Mouse (Mus musculus): ENCODE measurements around the gene Fbrsl1. TPM values are rescaled to one million over a fixed set of nuclear protein-coding genes. Genes with fewer than 3 reads are reported as not detected.
"Not testable (repeated sequence)": the region's sequence is repeated elsewhere in the genome, so short reads cannot be mapped to it uniquely, and the experiment has no call there.

The Fbrsl1 gene
- total RNA-seq, 4 experiments from 2014 or later = 27.3 to 40.0 (median 33.9) TPM

DNA sequence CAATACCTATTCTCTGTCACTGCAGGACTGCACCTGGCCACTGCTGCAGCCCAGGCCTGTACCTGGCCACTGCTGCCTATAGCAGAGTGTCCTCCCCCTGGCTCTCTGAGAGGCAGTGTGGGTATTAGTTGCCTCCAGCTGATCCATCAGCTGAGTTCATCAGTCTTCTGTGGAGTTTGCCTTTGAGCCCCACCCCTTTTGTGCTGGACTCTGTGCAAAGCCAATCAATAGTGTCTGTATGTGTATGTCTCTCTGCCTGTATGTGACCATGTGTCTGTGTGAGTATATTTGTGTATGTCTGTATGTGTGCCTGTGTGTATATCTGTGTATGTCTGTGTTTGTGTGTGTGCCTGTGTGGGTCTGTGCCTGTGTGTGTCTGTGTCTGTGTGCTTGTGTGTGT is 7.0 kb upstream of the Fbrsl1 start:
- DNase-seq (ENCODE audit: low spot score in 2 of 2) = no peak

DNA sequence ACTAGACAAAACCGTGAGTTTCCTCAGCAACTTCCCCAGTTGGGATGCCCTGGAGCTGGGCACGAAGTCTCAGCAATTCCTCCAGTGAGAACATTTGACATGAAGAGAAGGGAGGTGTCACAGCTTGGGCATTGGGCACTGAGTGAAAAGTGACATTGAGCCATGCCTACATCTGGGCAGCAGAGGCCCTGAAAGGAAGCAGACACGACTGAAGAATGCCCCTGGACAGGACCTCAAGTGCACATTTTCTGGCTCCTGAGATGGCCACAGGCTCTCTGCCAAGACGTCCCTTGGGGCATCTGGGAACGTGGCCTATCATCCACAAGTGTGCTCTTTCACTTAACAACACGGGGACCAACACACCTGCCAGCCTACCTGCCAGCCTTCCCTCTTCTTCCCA is 991 bp upstream of the Fbrsl1 start:
- no peak for DNase-seq (ENCODE audit: low spot score in 2 of 2)

DNA sequence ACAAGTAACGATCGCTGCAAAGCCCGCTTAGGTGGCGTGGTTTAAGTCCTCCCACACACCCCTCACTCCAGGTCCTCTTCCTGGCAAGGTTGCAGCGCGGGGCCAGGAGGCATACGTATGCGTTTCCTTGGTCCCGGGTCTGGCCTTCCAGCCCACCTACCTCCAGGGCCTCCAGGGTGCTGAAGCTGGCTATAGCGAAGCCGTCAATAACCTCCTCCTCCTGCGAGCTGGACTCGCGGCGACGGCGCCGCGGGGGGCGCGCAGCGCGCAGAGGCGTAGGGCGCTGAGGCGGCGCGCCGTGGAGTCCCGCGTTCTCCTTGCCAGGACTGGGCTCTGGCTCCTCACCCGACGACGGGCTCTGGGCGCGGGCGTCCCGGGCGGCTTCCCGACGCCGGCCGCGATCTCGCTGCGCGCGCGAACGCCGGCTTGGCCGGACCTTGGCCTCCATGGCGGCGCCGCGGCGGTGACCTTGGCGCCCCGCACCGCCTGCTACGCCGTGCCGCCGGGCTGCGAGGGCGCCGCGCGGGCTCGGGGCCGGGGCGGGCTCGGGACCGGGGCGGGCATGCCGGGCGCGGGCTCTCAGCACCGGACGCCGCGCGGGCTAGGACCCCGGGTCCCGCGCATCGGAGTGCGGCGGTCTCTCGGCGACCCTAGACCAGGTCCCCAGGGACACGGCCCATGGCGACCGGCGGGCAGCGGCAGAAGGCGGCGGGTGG is 425 bp downstream of the Fbrsl1 start:
- DNase-seq (ENCODE audit: low spot score in 2 of 2) = no peak

DNA sequence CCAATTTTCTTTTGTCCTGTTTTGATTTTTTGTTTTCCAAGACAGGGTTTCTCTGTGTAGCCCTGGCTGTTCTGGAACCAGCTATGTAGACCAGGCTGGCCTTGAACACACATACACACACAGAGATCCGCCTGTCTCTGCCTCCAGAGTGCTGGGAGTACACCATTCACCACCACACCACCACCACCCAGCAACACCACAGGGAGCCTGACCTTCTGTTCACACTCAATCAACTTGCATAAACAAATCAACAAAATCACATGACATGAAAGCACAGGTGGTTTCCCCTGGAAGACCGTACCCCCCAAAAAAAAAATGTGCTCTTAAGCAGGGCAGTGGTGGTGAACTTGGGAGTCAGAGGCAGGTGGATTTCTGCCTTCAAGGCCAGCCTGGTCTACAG is 3.8 kb downstream of the Fbrsl1 start:
- no peak for DNase-seq (ENCODE audit: low spot score in 2 of 2)

DNA sequence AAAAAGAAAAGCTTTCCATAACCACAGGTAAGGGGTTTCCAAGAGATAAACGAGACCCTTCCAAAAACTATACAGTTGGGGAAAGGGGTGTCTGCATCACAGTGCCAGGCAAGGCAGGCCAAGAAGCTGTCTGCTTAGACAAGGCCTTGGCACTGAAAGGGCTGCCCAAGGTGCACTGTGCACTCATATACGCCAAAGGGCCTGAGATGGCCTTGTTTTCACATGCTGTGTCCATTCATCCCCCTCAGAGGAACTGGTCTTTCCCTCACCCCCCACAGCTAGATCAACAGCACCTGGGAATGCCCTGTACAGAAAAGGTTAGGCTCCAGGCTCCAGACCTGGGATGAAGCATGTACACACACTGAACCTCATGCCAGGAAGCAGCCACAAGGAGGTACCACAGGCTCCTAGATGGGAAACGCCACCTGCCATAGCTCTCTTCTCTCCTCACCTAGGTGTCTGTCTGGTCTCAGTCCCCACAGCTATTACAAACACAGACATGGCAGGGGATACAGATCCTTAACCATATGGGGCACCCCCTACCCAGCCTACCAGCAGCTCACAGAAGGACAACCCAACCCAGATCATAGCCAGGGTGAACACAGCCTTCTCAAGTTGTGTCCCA is 5.2 kb downstream of the Fbrsl1 start:
- no peak for DNase-seq (ENCODE audit: low spot score in 2 of 2)

DNA sequence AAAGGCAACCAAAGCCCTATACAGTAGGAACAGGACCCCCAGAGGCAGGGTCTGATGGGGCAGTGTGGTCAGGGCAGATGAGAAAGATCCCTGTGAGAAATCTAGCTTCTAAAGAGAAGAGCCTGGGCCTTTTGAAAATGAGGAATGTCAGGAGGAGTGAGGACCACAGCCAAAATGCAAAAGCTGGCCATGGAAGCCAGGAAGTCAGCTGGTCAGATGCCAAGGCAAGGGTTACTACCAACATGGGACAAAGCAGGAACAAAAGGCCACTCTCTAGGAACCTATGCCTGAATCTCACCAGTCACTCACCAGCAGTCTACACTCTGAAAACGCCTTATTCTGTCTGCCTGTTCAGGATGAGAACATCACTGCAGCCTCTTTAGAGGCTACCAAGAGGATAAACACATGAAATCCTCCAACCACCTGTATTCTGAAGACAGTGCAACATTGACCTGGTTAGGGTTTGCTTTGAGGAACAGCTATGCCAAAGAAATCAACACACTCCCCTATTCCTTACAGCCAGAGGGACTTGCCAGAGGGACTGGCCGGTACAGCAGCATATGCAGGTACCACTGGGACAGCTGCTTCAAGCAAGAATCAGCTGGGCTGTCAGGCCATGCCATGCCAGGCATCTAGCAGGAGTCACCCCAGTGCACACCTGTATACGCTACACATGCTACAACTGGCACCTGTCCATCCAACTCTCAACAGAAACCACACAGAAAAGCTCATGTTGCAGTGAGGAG is 8.6 kb downstream of the Fbrsl1 start:
- DNase-seq (ENCODE audit: low spot score in 2 of 2) = no peak

DNA sequence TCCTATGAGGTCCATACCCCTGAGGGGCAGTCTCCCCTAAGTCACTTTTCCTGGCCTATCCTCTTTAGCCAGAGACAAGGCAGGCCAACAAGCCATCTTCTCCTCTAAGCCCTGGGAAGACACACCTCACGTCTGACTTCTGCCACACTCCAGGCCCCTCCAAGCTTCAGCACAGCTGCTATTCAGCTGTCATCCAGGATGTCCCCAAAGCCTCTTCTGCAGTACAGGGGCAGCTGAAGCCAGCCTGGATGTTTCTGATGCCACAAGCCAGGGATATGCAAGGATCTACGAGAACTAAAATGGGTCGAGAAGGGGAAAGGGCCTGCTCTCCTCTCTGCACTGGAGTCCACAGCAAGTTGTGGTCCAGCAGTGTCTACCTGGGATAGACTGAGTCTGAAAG is 9.7 kb downstream of the Fbrsl1 start:
- no peak for DNase-seq (ENCODE audit: low spot score in 2 of 2)

DNA sequence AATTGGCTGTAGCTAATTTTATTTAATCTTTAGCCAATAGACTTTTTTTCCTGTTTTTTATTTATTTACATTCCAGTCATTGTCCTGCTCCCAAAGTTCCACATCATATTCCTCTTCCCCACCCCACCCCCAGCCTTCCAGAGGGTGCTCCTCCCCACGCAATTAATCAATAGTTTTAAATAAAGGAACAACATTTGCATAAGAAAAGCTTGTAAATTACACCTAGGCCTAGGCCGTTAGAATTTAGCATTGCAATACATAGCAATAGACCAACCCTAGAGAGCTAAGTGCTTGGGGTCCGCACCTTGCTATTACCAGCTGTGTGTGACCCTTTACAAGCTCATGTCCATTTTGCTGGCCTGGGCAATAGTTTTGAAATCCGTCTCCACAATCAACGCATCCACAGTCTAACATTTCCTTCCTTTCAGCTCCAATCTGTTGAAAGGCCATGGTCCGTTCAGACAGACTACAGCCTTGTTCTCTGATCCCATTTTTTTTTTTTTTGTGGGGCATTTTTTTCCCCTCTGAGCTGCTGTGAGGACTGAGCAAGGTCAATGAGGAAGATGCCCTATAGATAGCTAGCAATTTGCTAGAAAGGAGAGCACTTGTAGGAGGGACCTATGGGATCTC is 10.6 kb downstream of the Fbrsl1 start:
- DNase-seq (ENCODE audit: low spot score in 2 of 2) = no peak

DNA sequence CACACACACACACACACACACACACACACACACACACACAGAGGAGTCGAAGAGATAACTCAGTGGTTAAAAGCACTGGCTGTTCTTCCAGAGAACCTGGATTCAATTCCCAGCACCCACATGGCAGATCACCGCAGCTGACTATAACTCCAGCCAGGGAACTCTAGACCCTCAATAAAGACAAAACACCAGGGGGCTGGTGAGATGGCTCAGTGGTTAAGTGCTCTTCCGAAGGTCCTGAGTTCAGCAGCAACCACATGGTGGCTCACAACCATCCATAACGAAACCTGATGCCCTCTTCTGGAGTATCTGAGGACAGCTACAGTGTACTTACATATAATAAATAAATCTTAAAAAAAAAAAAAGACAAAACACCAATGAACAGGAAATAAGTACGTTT is 12.1 kb downstream of the Fbrsl1 start:
- DNase-seq (ENCODE audit: low spot score in 2 of 2) = not testable (repeated sequence)

DNA sequence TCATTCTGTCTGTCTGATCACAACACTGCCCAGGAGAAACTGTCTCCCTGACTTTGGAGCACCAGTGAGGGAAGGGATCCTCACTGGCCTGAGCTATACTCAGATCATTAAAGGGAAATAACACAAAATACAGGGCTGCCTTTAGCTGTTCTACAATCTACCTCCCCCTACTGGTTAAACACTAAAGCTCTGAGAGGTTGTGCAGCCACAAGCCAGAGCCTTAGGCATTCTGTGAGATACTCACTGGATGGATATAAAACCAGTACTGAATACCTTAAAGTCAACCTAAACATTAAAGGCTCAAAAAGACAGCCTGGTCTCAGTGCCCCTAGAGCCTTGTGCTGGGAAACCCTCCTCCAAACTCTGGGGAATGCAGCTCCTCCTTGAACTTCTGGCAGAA is 13.5 kb downstream of the Fbrsl1 start:
- DNase-seq (ENCODE audit: low spot score in 2 of 2) = no peak

DNA sequence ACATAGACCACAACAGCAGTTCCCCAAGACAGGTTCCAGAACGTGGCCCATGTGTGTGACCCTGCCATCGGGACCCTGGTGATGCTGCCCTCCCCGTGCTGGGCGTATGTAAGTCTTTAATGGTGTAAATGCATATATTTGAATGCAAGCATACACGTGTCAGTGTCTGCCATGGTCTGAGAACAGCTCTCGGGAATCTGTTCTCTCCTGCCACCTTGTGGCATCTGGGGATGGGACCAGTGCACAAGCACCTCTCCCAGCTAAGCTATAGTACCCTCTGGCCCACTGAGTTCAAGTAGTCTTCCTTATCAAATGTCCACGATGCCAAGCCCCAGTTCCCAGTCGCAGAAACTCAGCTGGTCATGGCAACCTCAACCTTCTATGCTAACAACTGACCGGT is 19.3 kb downstream of the Fbrsl1 start:
- DNase-seq (ENCODE audit: low spot score in 2 of 2) = no peak

DNA sequence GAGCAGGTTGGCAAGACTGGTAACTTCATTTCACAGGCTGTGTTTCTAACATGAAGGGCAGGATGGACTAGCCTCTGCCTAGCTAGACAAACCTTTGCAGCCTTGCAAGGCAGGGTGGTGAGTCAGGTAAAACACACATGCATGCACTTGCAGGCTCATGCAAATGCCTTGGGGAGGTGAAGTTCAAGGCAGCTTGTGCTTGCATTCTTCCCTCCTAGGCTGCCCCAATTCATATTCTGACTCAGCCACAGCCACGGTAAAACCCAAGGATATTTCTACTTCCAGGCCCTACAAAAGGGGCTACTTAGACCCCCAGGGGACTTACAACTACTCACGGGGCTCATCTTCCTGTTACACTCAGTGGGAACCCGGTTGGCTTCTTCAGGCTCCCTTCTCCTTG is 20.0 kb downstream of the Fbrsl1 start:
- no peak for DNase-seq (ENCODE audit: low spot score in 2 of 2)

DNA sequence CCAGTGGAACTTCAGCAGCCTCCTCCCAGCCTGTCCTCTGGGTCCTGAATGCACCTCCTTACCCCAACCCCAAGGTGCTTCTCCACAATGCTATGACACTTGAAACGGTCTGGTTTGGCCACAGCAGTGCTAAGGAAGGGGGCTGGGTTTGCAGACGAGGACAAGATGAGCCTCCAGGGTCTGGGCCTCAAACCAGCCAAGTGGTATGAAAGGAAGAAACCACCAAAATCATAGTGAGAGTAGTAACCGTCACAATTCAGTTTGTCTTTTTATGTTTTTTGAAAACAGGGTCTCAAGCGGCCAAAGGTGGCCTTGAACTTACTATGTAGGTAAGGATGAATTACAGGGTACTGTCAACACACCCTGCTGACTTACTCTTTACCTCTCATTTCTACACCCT is 23.1 kb downstream of the Fbrsl1 start:
- DNase-seq (ENCODE audit: low spot score in 2 of 2) = no peak

DNA sequence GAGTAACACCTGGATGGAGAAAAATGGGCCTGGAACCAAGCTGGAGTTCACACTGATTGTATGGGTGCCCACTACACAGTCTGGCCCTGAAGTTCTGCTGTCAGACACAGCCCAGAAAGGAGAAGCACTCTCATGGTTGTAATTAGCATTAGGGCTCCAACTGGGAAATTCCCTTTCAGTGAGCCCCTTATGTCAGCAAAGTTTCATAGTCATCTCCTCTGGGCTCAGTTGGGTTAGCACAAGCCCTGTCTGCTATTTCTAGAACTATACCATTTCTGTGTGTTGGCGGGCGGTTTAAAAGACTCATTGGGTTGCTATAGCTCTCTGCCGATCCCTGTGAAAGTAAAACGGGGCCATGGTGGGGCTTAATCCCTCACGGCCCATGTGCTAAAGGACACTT is 24.1 kb downstream of the Fbrsl1 start:
- DNase-seq (ENCODE audit: low spot score in 2 of 2) = no peak

DNA sequence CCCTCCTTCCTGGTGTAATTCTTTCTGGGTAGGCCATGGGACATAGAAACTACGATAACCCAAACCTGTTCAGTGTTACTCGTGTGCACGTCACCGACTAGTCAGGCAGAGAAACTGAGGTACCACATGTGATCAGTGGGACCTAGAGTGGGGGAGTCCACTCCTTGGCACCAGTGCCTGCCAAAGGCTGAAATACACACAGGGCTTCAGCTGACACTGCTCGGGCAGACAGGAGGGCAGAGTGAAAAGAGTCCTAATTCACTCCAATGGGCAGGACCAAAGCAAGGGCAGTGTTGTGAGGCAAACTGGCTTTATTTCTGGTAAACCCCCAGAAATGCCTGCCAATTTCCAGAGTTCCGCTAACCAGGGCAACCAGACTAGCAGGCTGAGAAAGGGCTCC is 26.9 kb downstream of the Fbrsl1 start:
- DNase-seq (ENCODE audit: low spot score in 2 of 2) = no peak

DNA sequence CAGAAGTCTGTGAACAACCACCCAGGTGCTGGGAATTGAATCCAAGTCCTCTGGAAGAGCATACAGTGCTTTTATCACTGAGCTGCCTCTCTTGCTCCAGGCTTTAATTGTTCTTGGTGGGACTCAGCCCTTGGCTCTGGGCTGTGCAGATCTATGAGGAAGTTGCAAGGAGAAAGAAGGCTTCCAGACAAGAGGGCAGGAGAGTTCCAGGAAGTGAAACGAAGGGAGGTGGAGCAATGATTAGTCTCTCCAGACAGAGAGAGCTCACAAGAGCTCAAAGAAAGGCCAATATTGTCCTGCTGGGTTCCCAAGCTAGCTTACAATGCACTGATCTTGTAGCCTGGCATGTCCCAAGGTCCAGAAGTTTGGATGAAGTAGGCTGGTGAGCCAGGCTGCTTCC is 27.4 kb downstream of the Fbrsl1 start:
- no peak for DNase-seq (ENCODE audit: low spot score in 2 of 2)

DNA sequence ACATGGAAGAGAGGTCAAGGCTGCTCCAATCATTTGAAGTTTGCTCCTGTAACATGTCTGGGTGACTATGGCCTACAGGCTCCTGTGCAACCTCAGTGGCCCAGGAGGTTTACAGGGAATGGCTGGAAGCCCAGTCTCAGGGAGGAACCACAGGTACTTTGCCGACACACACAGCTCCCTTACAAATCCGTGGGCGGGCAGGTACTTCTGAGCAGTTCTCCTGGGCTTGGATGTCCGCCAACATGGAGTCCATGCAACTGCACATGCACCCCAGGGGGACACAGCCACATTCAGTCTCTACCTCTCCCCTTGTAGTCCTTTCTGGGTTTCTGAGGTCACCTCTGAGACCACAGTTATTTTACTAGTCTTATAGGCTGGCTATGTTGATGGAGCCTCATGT is 28.1 kb downstream of the Fbrsl1 start:
- no peak for DNase-seq (ENCODE audit: low spot score in 2 of 2)

DNA sequence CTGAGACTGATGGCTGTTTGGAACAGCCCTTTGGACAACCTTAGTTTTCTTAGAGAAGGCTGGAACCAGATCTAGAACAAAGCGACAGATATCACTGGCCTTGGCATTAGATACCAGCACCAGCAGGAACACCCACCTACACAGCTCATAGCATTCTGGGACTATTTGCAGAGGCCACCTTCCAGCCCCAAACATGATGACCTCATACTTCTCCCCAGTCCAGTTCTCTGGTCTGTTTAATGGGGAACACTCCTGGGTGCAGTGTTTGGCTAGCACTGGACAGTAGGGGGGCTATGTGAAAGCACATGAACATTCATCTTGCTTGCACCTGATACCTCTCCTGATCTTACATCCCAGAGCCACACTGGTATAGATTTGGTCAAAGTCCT is 29.8 kb downstream of the Fbrsl1 start:
- DNase-seq (ENCODE audit: low spot score in 2 of 2) = no peak

DNA sequence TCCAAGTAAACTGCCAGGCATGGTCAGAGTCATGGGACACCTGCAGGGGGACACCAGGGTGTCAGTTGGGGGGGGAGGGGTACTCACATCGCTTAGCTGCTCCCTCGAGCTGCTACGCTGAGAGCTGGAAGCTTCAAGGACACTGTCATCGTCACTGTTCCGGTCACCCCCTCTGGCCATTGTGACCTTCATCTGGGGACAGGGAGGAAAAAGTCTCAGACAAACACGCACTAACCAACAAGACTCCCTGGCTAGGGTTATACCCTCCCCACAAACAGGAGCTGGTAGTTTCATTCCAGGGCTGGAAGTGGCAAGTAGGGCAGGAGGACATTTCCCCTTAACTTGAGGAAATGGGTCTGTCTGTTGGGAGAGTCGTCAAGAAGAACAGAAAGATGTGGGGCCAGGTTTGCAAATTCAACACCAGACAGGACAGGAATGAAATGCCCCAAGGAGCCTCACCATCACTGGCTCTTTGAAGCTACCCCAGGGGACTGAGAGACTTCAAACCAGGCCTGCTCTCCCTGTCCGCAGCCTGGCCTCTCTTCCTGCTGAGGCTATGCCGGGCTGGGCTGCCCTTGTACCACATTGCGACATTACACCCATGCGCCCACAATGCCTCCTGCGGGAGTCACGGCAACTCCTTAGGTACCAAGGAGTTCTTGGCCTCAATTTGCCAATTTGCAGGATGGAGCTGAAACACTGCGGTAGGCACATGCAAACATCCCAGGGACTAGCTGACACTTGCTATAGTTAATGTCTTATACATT is 30.4 kb downstream of the Fbrsl1 start:
- DNase-seq (ENCODE audit: low spot score in 2 of 2) = no peak

DNA sequence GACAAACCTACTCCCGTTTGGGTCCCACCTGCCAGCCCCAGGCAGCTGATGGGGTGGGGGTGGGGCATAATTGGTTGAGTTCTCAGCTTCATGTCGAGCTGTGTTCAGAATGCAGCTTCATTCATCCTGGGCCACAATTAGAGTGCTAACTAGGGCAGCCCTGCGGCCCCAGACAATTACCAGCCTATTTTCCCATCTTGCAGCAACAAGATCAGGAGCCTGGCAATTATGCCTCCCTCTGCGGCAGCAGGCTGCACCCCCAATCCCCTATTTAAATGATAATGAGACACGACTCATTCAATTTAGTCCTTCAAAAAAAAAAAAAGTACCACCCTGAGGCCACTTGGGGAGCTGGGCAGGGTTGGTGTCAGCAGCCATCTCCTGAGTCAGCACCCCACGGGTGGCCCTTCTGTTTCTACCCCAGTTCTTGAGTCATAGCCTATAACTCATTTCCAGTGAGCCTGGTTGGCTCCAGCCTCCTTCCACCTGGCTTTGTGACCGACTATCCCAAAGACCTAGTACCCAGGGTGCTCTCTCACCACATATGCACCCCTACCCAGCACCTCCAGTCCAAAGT is 31.4 kb downstream of the Fbrsl1 start:
- no peak for DNase-seq (ENCODE audit: low spot score in 2 of 2)

Data from gastrocnemius, adult 8-10 months (tissue).